Mouse (Mus musculus): ENCODE measurements at regions not wholly inside any gene's neighbourhood (a gene's known extent, or its start where the extent isn't known, plus 50 kb on each side); places are given as distances from the start of the nearest gene placed in this dataset.
"Not testable (repeated sequence)": the region's sequence is repeated elsewhere in the genome, so short reads cannot be mapped to it uniquely, and the experiment has no call there.

GRCm38 (mm10) chr3:78978781-78979180 is 307.5 kb downstream of the Rapgef2 start:
- Histone ChIP-seq H3K4me2 (no peak overlapping the region), H3K27ac (ENCODE audit: low read depth) (no peak overlapping the region), H3K27me3 (ENCODE audit: insufficient read depth, low read length) (no peaks in the 10 kb centered on the region), H3K4me3 (ENCODE audit: low read depth, low read length) (no peak overlapping the region), H3K9ac (no peak overlapping the region), H3K36me3 (ENCODE audit: insufficient read depth) (no peaks in the 10 kb centered on the region), H3K4me1 (ENCODE audit: insufficient read depth) (no peaks in the 10 kb centered on the region), H3K9me3 (ENCODE audit: low read depth, low read length) (no peaks in the 10 kb centered on the region)
- no peak for TF ChIP-seq CTCF (IDR thresholded peaks at IDR 0.05; ENCODE audit: low read depth)
- ATAC-seq (ENCODE audit: insufficient read depth), result no peak
- DNase-seq, result no peak
- 78% methylated on average over 4 of the region's 4 CpGs for WGBS

- 3% methylated on average over 57 of the region's 57 CpGs for WGBS
- ATAC-seq (ENCODE audit: insufficient read depth) (peak; percentile 92), DNase-seq (peak; percentile 36)
- H3K27ac ChIP-seq (ENCODE audit: low read depth); H3K4me1 ChIP-seq (ENCODE audit: insufficient read depth); H3K36me3 ChIP-seq (ENCODE audit: insufficient read depth); H3K9me3 ChIP-seq (ENCODE audit: low read depth, low read length); H3K27me3 ChIP-seq (ENCODE audit: insufficient read depth, low read length): not testable (repeated sequence)
- Histone ChIP-seq H3K4me3 (ENCODE audit: low read depth, low read length) (peak overlapping the region; percentile 42), H3K9ac (peak overlapping the region; percentile 54), H3K4me2 (peak overlapping the region; percentile 72)
Measured at GRCm38 (mm10) chr3:78966683-78967549, 319.4 kb downstream of the Rapgef2 start.

GRCm38 (mm10) chr3:78964231-78964858 is 322.0 kb downstream of the Rapgef2 start:
- 80% methylated on average over 9 of the region's 9 CpGs for WGBS
- Histone ChIP-seq H3K4me1 (ENCODE audit: insufficient read depth) (no peaks in the 10 kb centered on the region), H3K27me3 (ENCODE audit: insufficient read depth, low read length) (no peaks in the 10 kb centered on the region), H3K27ac (ENCODE audit: low read depth) (no peak overlapping the region), H3K4me3 (ENCODE audit: low read depth, low read length) (no peak overlapping the region), H3K9ac (no peak overlapping the region), H3K36me3 (ENCODE audit: insufficient read depth) (no peaks in the 10 kb centered on the region), H3K9me3 (ENCODE audit: low read depth, low read length) (no peaks in the 10 kb centered on the region), H3K4me2 (no peak overlapping the region)
- no peak for ATAC-seq (ENCODE audit: insufficient read depth)
- no peak for TF ChIP-seq CTCF (IDR thresholded peaks at IDR 0.05; ENCODE audit: low read depth)
- DNase-seq, result no peak

GRCm38 (mm10) chr3:78958781-78959180 is 327.5 kb downstream of the Rapgef2 start:
- H3K27me3 ChIP-seq (ENCODE audit: insufficient read depth, low read length), result no peaks in the 10 kb centered on the region
- no peaks in the 10 kb centered on the region for H3K36me3 ChIP-seq (ENCODE audit: insufficient read depth)
- H3K4me3 ChIP-seq (ENCODE audit: low read depth, low read length), result no peak overlapping the region
- 16% methylated on average over 1 of the region's 1 CpGs for WGBS
- H3K4me1 ChIP-seq (ENCODE audit: insufficient read depth), result no peaks in the 10 kb centered on the region
- no peak overlapping the region for H3K4me2 ChIP-seq
- peak; percentile 75 for ATAC-seq (ENCODE audit: insufficient read depth)
- no peak overlapping the region for H3K9ac ChIP-seq
- no peaks in the 10 kb centered on the region for H3K9me3 ChIP-seq (ENCODE audit: low read depth, low read length)
- DNase-seq, result peak; percentile 87
- peak; percentile 92 for TF ChIP-seq CTCF (IDR thresholded peaks at IDR 0.05; ENCODE audit: low read depth)
- no peak overlapping the region for H3K27ac ChIP-seq (ENCODE audit: low read depth)

GRCm38 (mm10) chr3:78955364-78955763 is 331.0 kb downstream of the Rapgef2 start:
- ATAC-seq (ENCODE audit: insufficient read depth), result no peak
- WGBS, result 79% methylated on average over 7 of the region's 7 CpGs

GRCm38 (mm10) chr3:78949385-78949784 is 336.9 kb downstream of the Rapgef2 start:
- DNase-seq, result peak; percentile 44
- H3K27me3 ChIP-seq (ENCODE audit: insufficient read depth, low read length); H3K4me3 ChIP-seq (ENCODE audit: low read depth, low read length); H3K27ac ChIP-seq (ENCODE audit: low read depth); H3K4me1 ChIP-seq (ENCODE audit: insufficient read depth); ATAC-seq (ENCODE audit: insufficient read depth); H3K36me3 ChIP-seq (ENCODE audit: insufficient read depth); H3K9ac ChIP-seq; H3K9me3 ChIP-seq (ENCODE audit: low read depth, low read length); H3K4me2 ChIP-seq: not testable (repeated sequence)
- WGBS, result 72% methylated on average over 6 of the region's 7 CpGs
- peak; percentile 34 for TF ChIP-seq CTCF (IDR thresholded peaks at IDR 0.05; ENCODE audit: low read depth)

More at GRCm38 (mm10) chr3:78955364-78955763, 331.0 kb downstream of the Rapgef2 start:
- Histone ChIP-seq H3K4me2 (no peak overlapping the region), H3K9me3 (ENCODE audit: low read depth, low read length) (no peaks in the 10 kb centered on the region), H3K4me3 (ENCODE audit: low read depth, low read length) (no peak overlapping the region), H3K4me1 (ENCODE audit: insufficient read depth) (no peaks in the 10 kb centered on the region), H3K36me3 (ENCODE audit: insufficient read depth) (no peaks in the 10 kb centered on the region), H3K27me3 (ENCODE audit: insufficient read depth, low read length) (no peaks in the 10 kb centered on the region), H3K9ac (no peak overlapping the region), H3K27ac (ENCODE audit: low read depth) (no peak overlapping the region)
- no peak for TF ChIP-seq CTCF (IDR thresholded peaks at IDR 0.05; ENCODE audit: low read depth)
- DNase-seq, result no peak

GRCm38 (mm10) chr3:78948700-78949099 is 337.6 kb downstream of the Rapgef2 start:
- no peaks in the 10 kb centered on the region for H3K9me3 ChIP-seq (ENCODE audit: low read depth, low read length)
- H3K27ac ChIP-seq (ENCODE audit: low read depth), result no peak overlapping the region
- H3K9ac ChIP-seq, result no peak overlapping the region
- DNase-seq, result no peak
- H3K4me1 ChIP-seq (ENCODE audit: insufficient read depth), result no peaks in the 10 kb centered on the region
- 85% methylated on average over 9 of the region's 9 CpGs for WGBS
- TF ChIP-seq CTCF (IDR thresholded peaks at IDR 0.05; ENCODE audit: low read depth), result no peak
- H3K36me3 ChIP-seq (ENCODE audit: insufficient read depth), result no peaks in the 10 kb centered on the region
- H3K4me2 ChIP-seq, result no peak overlapping the region
- no peak overlapping the region for H3K4me3 ChIP-seq (ENCODE audit: low read depth, low read length)
- no peak for ATAC-seq (ENCODE audit: insufficient read depth)
- H3K27me3 ChIP-seq (ENCODE audit: insufficient read depth, low read length), result no peaks in the 10 kb centered on the region

Data from lung, embryonic 14.5 days (tissue).